Mouse (Mus musculus) spleen, adult 2 months (tissue): ENCODE data around the gene Kmt2b. TPM values are rescaled to one million over a fixed set of nuclear protein-coding genes. Genes with fewer than 3 reads are reported as not detected.

Experiments
- DNase-seq, 2 experiments: peaks; one replicate each; pipeline versions ENCODE4 v3.0.0 to v3.0.0-alpha.2; 2012 to 2021; ENCODE audit warnings: low spot score in 2 of 2, low read depth in 1 of 2
- H3K27ac ChIP-seq: fragments of 200-500 bp; 2 replicates; pipeline ENCODE4 v1.5.1; 2012; ENCODE audit warnings: low read length, inconsistent platforms; ENCODE audit not compliant: insufficient read depth
- H3K27me3 ChIP-seq: fragments of 200-500 bp; 2 replicates; pipeline ENCODE4 v1.6.1; 2012; ENCODE audit warnings: mild to moderate bottlenecking, moderate library complexity, low read length, inconsistent platforms; ENCODE audit not compliant: control insufficient read depth, insufficient read depth
- H3K36me3 ChIP-seq: fragments of 200-500 bp; 2 replicates; pipeline ENCODE4 v1.6.1; 2012; ENCODE audit warnings: mild to moderate bottlenecking, low read length, inconsistent platforms; ENCODE audit not compliant: control insufficient read depth, insufficient read depth
- H3K4me1 ChIP-seq: fragments of 200-500 bp; 2 replicates; pipeline ENCODE4 v1.6.1; 2011; ENCODE audit warnings: inconsistent platforms; ENCODE audit not compliant: control insufficient read depth, insufficient read depth, insufficient read length
- H3K4me3 ChIP-seq: fragments of 200-500 bp; 2 replicates; pipeline ENCODE4 v1.5.1; 2011; ENCODE audit warnings: mild to moderate bottlenecking, inconsistent platforms; ENCODE audit not compliant: insufficient read depth, insufficient read length; ENCODE audit errors: extremely low read depth
- CTCF ChIP-seq: fragments of 200-500 bp; IDR thresholded peaks from 2 replicates; pipeline ENCODE4 v1.5.1; 2011; ENCODE audit warnings: mild to moderate bottlenecking, inconsistent platforms; ENCODE audit not compliant: insufficient read depth, insufficient read length, insufficient replicate concordance; ENCODE audit errors: extremely low read depth
- POLR2A ChIP-seq: fragments of 200-500 bp; IDR thresholded peaks from 2 replicates; pipeline ENCODE4 v1.6.1; 2011; ENCODE audit warnings: low read depth, low read length, inconsistent platforms
- WGBS: fragments of 180-500 bp; shearing (Covaris S2); methylation state at CpG from one replicate; pipeline ENCODE4 v1.1.7; 2018; 5-methylcytosine and 5-hydroxymethylcytosine counted together
- polyA plus RNA-seq: library from polyadenylated mRNA; depleted of rRNA; stranded (reverse); fragments of >200 nt; gene quantifications from 2 replicates; pipeline ENCODE4 v1.2.3, GENCODE M21; 2012

Kmt2b gene
- polyA plus RNA-seq, 1 experiment = 59.7 TPM

DNA sequence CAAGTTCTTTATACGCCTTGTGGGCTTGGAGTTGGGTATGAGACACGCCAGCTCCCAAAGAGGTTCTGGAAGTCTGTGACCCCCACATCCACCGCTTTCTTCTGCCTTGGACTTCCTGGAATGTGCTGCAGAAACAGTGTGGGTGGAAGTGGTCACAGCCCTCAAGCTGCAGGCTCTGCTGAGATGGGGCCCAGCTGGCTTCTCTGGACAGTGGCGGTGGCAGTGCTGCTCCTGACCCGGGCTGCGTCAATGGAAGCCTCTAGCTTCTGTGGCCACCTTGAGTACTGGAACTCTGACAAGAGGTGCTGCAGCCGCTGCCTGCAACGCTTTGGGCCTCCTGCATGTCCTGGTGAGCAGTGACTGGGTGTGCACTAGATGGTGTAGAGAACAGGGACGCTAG is 22.5 kb downstream of the Kmt2b start:
- Histone ChIP-seq H3K27me3 (no peaks in the 10 kb centered on the region), H3K27ac (no peak overlapping the region), H3K4me1 (peaks cover 2% of the 10 kb centered on the region; the same call in 1 of the 2 replicates), H3K36me3 (peaks cover 16% of the 10 kb centered on the region), H3K4me3 (no peak overlapping the region)
- TF ChIP-seq CTCF = no peak
- TF ChIP-seq POLR2A = no peak
- WGBS = 79% methylated on average over 9 of the region's 9 CpGs
- DNase-seq = no peak

DNA sequence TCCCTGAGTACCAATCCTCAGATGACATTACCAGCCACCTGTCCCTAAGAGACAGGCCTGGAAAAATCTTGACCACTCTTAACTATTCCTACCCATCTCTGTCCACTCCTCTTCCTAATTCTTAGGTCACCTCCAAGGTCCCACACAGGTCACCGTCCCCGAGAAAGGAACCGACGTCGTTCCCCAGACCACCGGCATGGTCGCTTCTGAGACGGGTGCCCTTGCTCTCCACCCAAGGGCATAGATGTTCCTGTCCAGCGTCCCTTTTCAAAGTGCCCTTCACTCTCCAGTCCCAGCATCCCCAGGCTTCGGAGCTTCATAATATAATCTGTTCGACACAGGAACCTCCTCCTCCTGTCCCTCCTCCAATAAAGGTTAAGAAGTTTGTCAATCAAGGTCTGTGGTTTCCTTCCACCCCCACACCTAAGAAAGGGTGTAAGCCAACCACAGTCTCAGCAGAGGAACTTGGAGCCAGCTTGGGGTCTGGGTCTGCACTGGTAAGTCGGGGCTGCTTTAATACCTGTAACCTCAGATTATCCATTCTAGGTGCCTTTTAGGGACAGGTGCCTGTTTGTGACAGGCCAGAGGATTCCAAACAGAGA is 23.5 kb downstream of the Kmt2b start, which contains the start of gene Igflr1:
Gene Igflr1 (plus strand): TSS at position 458 of the 602 bp plus-strand sequence.
- H3K4me3 ChIP-seq = no peak within 1 kb of the TSS
- WGBS = 83% methylated on average over 12 of the region's 12 CpGs
- peaks cover 14% of the 10 kb centered on the region for H3K36me3 ChIP-seq
- no peaks in the 10 kb centered on the region for H3K27me3 ChIP-seq
- H3K4me1 ChIP-seq = peaks cover 2% of the 10 kb centered on the region; the same call in 1 of the 2 replicates
- TF ChIP-seq CTCF (no peak), POLR2A (no peak)
- DNase-seq = no peak
- H3K27ac ChIP-seq = peak within 1 kb of the TSS; percentile 47

DNA sequence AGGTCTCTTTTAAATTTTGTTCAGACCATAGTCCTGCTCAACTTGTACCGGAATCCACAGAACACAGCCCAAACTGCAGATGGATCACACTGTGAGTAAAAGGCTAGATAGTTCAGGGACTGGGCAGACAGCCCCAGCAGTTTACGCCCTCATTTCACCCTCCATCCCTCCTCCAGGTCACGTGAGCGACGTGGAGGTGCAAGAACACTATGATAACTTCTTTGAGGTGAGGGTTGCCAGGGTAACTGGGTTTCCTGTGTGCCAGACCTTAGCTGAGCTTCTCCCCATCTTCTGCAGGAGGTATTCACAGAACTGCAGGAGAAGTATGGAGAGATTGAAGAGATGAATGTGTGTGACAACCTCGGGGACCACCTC is 24.6 kb downstream of the Kmt2b start:
- TF ChIP-seq POLR2A = no peak; the same call in 1 of the 2 replicates
- no peak for TF ChIP-seq CTCF
- peak in 1 of 2 experiments; percentile 42 for DNase-seq
- peaks cover 2% of the 10 kb centered on the region; the same call in 1 of the 2 replicates for H3K4me1 ChIP-seq
- H3K27me3 ChIP-seq = no peaks in the 10 kb centered on the region
- 21% methylated on average over 6 of the region's 6 CpGs for whole genome bisulfite sequencing
- H3K36me3 ChIP-seq = peaks cover 3% of the 10 kb centered on the region
- H3K27ac ChIP-seq = peak overlapping the region; percentile 95
- H3K4me3 ChIP-seq = peak overlapping the region; percentile 90

DNA sequence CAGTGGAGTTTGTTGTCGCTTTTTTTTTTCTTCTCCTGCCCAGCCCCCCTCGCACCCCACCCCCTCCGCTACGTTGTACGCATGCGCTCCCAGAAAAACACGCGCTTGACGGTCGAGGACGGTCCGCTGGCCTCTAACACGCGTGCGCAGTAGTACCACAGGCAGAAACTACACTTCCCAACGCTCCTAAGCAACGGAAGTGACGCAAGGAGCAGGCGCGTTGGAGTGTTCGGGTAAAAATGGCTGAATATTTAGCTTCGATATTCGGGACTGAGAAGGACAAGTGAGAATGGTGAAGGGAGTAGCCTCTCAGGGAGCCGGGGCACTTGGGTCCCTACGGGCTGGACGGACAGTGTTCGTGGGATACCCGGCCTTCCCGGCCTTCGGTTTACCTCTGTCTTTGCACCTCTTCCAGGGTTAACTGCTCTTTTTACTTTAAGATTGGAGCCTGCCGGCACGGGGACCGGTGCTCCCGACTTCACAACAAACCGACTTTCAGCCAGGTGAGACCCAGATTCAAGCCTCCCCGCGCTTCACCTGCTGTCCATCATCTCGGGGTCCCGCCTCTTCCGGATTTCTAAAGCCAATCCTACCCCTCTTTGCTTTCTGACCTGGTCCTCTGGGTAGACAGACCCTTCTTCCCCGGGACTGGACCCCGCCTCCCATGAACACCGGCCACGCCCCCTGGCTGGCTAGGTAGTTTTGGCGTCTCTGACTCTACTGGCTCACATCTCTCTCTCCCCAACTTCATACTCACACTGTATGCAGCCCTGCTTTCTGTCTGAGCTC is 25.2 kb downstream of the Kmt2b start, which contains the start of the genes U2af1l4, Gm49396 and Psenen:
Gene U2af1l4 (plus strand): TSS at position 185 of the 789 bp plus-strand sequence.
Gene Gm49396 (plus strand): TSS at position 228 of the 789 bp plus-strand sequence.
Gene Psenen (minus strand): TSS at position 511 of the 789 bp plus-strand sequence.
- peak within 1 kb of the TSS; percentile 90 for H3K4me3 ChIP-seq
- peak within 1 kb of the TSS; percentile 95 for H3K27ac ChIP-seq
- WGBS = under 1% methylated on average over 45 of the region's 45 CpGs
- H3K4me1 ChIP-seq = peaks cover 6% of the 10 kb centered on the region; the same call in 1 of the 2 replicates
- peak; percentile 95 to 98 for DNase-seq
- TF ChIP-seq CTCF = no peak
- TF ChIP-seq POLR2A = no peak; the same call in 1 of the 2 replicates
- no peaks in the 10 kb centered on the region for H3K27me3 ChIP-seq
- H3K36me3 ChIP-seq = peaks cover 2% of the 10 kb centered on the region; the same call in 1 of the 2 replicates

DNA sequence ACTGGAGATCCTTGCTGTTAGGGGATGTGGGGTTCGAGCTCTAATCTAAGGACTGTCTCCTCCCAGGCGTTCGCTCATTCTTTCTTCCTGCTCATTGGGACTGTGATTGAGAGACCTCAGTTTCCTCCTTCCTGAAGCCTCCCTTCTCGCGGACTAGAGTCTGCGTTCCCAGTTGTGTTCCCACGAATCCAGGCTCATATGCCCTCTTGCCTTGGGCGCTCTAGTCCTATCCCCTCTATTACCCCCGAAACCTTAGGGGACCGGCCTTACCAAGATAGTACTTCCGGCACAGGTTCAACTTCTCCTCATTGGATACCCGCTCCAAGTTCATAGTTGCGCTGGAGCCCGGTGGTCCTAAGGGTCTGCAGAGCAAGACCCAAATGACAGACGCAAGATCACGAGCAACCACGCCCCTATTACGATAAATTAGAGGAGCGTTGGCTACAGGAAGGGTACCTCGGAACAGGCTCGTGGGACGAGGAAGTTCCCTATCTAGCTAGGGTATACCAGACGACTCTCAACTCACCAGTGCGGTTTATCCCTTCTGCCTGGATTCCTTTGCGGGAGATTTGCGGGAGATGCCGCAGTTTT is 25.9 kb downstream of the Kmt2b start:
- Histone ChIP-seq H3K27me3 (no peaks in the 10 kb centered on the region), H3K4me3 (peak overlapping the region; percentile 79), H3K36me3 (peaks cover 4% of the 10 kb centered on the region; the same call in 1 of the 2 replicates), H3K27ac (peak overlapping the region; percentile 84), H3K4me1 (peaks cover 6% of the 10 kb centered on the region; the same call in 1 of the 2 replicates)
- under 1% methylated on average over 27 of the region's 27 CpGs for WGBS
- DNase-seq = no peak
- TF ChIP-seq CTCF = no peak
- TF ChIP-seq POLR2A = no peak; the same call in 1 of the 2 replicates

DNA sequence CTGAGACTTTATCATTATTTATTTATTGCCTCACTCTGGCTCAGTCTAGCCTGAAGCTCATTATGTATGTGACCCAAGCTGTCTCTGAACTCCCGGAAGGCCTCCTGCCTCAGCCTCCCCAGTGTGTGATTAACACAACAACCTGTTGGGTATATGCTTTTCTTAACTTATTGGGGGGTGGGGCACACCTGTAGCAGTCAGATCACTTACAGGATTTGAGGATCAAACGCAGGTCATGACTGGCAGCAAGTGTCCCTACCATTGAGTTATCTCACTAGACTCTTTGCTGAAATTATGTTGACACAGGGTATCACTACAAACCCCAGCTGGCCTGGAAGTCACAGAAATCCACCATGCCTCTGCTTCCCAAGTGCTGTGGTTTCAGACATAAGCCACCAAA is 28.2 kb downstream of the Kmt2b start:
- Histone ChIP-seq H3K36me3 (peaks cover 17% of the 10 kb centered on the region), H3K27me3 (no peaks in the 10 kb centered on the region), H3K4me1 (peaks cover 6% of the 10 kb centered on the region; the same call in 1 of the 2 replicates), H3K4me3 (no peak overlapping the region), H3K27ac (no peak overlapping the region)
- DNase-seq = no peak
- no peak for TF ChIP-seq POLR2A
- no peak for TF ChIP-seq CTCF
- WGBS = 89% methylated on average over 2 of the region's 2 CpGs
